In genomic region chr7:139957958-139958357, GRCm38 (mm10) we compare ENCODE assay signal across 13 mouse cellular contexts. TPM values are rescaled to one million over a fixed set of nuclear protein-coding genes. Genes with fewer than 3 reads are reported as not detected.
DNase-seq lines count a peak whose midpoint lies in the region; ATAC-seq lines count a peak whose summit lies in the region.
"Had no signal": no experiment of that assay in that cellular context is flagged by ENCODE, and none has a peak within 500 bp of the region (broad histone marks: within the 10 kb centered on the region; RNA-seq: fewer than 3 reads in every experiment).

No protein-coding gene starts in this region.

- H3K4me2 ChIP-seq in embryonic facial prominence, embryonic 11.5 days (ENCODE audit: low read depth, low read length): no peak overlapping the region
- no peak overlapping the region for H3K4me2 ChIP-seq in hindbrain, embryonic 14.5 days (replicated peaks)
- H3K4me2 ChIP-seq in hindbrain, embryonic 11.5 days (replicated peaks; ENCODE audit: low read depth, low read length): no peak overlapping the region
- H3K4me2 ChIP-seq: limb, embryonic 15.5 days; midbrain, embryonic 12.5 days had no signal

- no peaks in the 10 kb centered on the region for H3K4me1 ChIP-seq in embryonic facial prominence, embryonic 11.5 days (ENCODE audit: control insufficient read depth, insufficient read depth, low read length)
- H3K4me1 ChIP-seq in embryonic facial prominence, embryonic 10.5 days: peaks cover 4% of the 10 kb centered on the region
- peaks cover 3% of the 10 kb centered on the region; the same call in 1 of the 2 replicates for H3K4me1 ChIP-seq in hindbrain, embryonic 14.5 days (replicated peaks; ENCODE audit: control insufficient read depth, insufficient read depth, low read length)
- H3K4me1 ChIP-seq in hindbrain, embryonic 11.5 days (replicated peaks; ENCODE audit: control insufficient read depth, insufficient read depth, low read length): no peaks in the 10 kb centered on the region; the same call in 1 of the 2 replicates
- H3K4me1 ChIP-seq: limb, embryonic 15.5 days; midbrain, embryonic 12.5 days had no signal

- no peaks in the 10 kb centered on the region for H3K9me3 ChIP-seq in embryonic facial prominence, embryonic 11.5 days (replicated peaks; ENCODE audit: control insufficient read depth, low read length)
- H3K9me3 ChIP-seq in embryonic facial prominence, embryonic 10.5 days: no peaks in the 10 kb centered on the region
- no peaks in the 10 kb centered on the region for H3K9me3 ChIP-seq in hindbrain, embryonic 14.5 days (ENCODE audit: control insufficient read depth, low read length)
- H3K9me3 ChIP-seq in hindbrain, embryonic 11.5 days (ENCODE audit: control insufficient read depth, low read length): no peaks in the 10 kb centered on the region
- H3K9me3 ChIP-seq: limb, embryonic 15.5 days; midbrain, embryonic 12.5 days had no signal

- H3K4me3 ChIP-seq in embryonic facial prominence, embryonic 11.5 days (ENCODE audit: low read depth, low read length): no peak overlapping the region
- no peak overlapping the region for H3K4me3 ChIP-seq in embryonic facial prominence, embryonic 10.5 days
- no peak overlapping the region for H3K4me3 ChIP-seq in hindbrain, embryonic 14.5 days (replicated peaks; ENCODE audit: low read length)
- H3K4me3 ChIP-seq in hindbrain, embryonic 11.5 days (ENCODE audit: low read depth, low read length): no peak overlapping the region
- H3K4me3 ChIP-seq: limb, embryonic 15.5 days; midbrain, embryonic 12.5 days had no signal

- no peak overlapping the region for H3K9ac ChIP-seq in embryonic facial prominence, embryonic 11.5 days (replicated peaks; ENCODE audit: low read length)
- H3K9ac ChIP-seq in hindbrain, embryonic 14.5 days: no peak overlapping the region; the same call in 1 of the 2 replicates
- no peak overlapping the region for H3K9ac ChIP-seq in hindbrain, embryonic 11.5 days (ENCODE audit: low read depth, low read length)
- H3K9ac ChIP-seq: limb, embryonic 15.5 days; midbrain, embryonic 12.5 days had no signal

- H3K36me3 ChIP-seq in embryonic facial prominence, embryonic 11.5 days (replicated peaks; ENCODE audit: control insufficient read depth, insufficient read depth, low read depth, low read length): no peaks in the 10 kb centered on the region
- H3K36me3 ChIP-seq in embryonic facial prominence, embryonic 10.5 days (replicated peaks): no peaks in the 10 kb centered on the region
- no peaks in the 10 kb centered on the region for H3K36me3 ChIP-seq in hindbrain, embryonic 14.5 days (replicated peaks; ENCODE audit: control insufficient read depth, insufficient read depth)
- no peaks in the 10 kb centered on the region for H3K36me3 ChIP-seq in hindbrain, embryonic 11.5 days (ENCODE audit: control insufficient read depth, insufficient read depth, low read length)
- H3K36me3 ChIP-seq: limb, embryonic 15.5 days; midbrain, embryonic 12.5 days had no signal

- DNase-seq in embryonic facial prominence, embryonic 11.5 days (ENCODE audit: low spot score): no peak
- no peak for DNase-seq in embryonic facial prominence, embryonic 10.5 days (ENCODE audit: low spot score)
- DNase-seq in hindbrain, embryonic 14.5 days (ENCODE audit: low spot score): no peak
- DNase-seq in hindbrain, embryonic 11.5 days (ENCODE audit: low spot score): no peak
- peak; percentile 17 for DNase-seq in right cerebral cortex, postnatal 4 days
- no peak for DNase-seq in right cerebral cortex, postnatal 36 days (ENCODE audit: low spot score in 2 of 2)
- no peak for DNase-seq in layer of hippocampus, adult 9-11 months
- DNase-seq in kidney, postnatal 4 days: no peak
- DNase-seq: gastrocnemius, postnatal 25 days; lung, postnatal 10 days; spleen, adult 18-20 months had no signal

- H3K27me3 ChIP-seq in embryonic facial prominence, embryonic 11.5 days (ENCODE audit: control insufficient read depth, insufficient read depth, low read length): no peaks in the 10 kb centered on the region; the same call in 1 of the 2 replicates
- peaks cover 45% of the 10 kb centered on the region for H3K27me3 ChIP-seq in embryonic facial prominence, embryonic 10.5 days (replicated peaks; ENCODE audit: low read depth, poor library complexity, severe bottlenecking)
- H3K27me3 ChIP-seq in hindbrain, embryonic 14.5 days (ENCODE audit: control insufficient read depth, insufficient read depth, low read length): 0 out of 2 replicates have a peak, but pooled peaks cover 6% of the 10 kb centered on the region
- no peaks in the 10 kb centered on the region for H3K27me3 ChIP-seq in hindbrain, embryonic 11.5 days (ENCODE audit: control insufficient read depth, insufficient read depth, low read length)

- ATAC-seq in embryonic facial prominence, embryonic 11.5 days (replicated peaks; ENCODE audit: insufficient number of reproducible peaks, low FRiP score, low TSS enrichment, low read depth): 0 out of 2 replicates have a peak, but pooled peaks have one; percentile 10
- ATAC-seq in hindbrain, embryonic 14.5 days (ENCODE audit: low FRiP score): peak; percentile 49
- ATAC-seq in hindbrain, embryonic 11.5 days (ENCODE audit: low FRiP score): no peak

- 38% methylated on average over 11 of the region's 11 CpGs for WGBS in embryonic facial prominence, embryonic 11.5 days
- 43% methylated on average over 11 of the region's 11 CpGs for WGBS in embryonic facial prominence, embryonic 10.5 days
- WGBS in hindbrain, embryonic 14.5 days: 29% methylated on average over 11 of the region's 11 CpGs
- 36% methylated on average over 11 of the region's 11 CpGs for WGBS in hindbrain, embryonic 11.5 days

- H3K27ac ChIP-seq in embryonic facial prominence, embryonic 11.5 days (replicated peaks; ENCODE audit: low read depth, low read length): no peak overlapping the region
- no peak overlapping the region for H3K27ac ChIP-seq in embryonic facial prominence, embryonic 10.5 days (replicated peaks)
- H3K27ac ChIP-seq in hindbrain, embryonic 14.5 days: no peak overlapping the region
- H3K27ac ChIP-seq in hindbrain, embryonic 11.5 days (ENCODE audit: low read depth, low read length): no peak overlapping the region
- H3K27ac ChIP-seq: limb, embryonic 15.5 days; midbrain, embryonic 12.5 days had no signal

RNA-seq across cellular contexts. Expression of gene Utf1, which starts 14.4 kb away (rescaled TPM):
- 0.29 TPM in 1 of 2 replicates, not detected in the other for polyA plus RNA-seq in embryonic facial prominence, embryonic 11.5 days (2014; fragmentation: Nextera tagmentation; extraction: Ambion mirVana)
- polyA plus RNA-seq in embryonic facial prominence, embryonic 10.5 days (2016; fragmentation: Nextera tagmentation; extraction: Ambion mirVana): 0.20 and 0.36 TPM in 2 replicates
- not detected in 2 replicates for polyA plus RNA-seq in hindbrain, embryonic 14.5 days (2014; fragmentation: Nextera tagmentation; extraction: Ambion mirVana)
- polyA plus RNA-seq in hindbrain, embryonic 11.5 days (2014; fragmentation: Nextera tagmentation; extraction: Ambion mirVana): not detected in 2 replicates
- polyA plus RNA-seq: midbrain, embryonic 12.5 days had no signal

RNA-seq across cellular contexts. Expression of gene 6430531B16Rik, which starts 20.6 kb away (rescaled TPM):
- polyA plus RNA-seq in embryonic facial prominence, embryonic 11.5 days (2014; fragmentation: Nextera tagmentation; extraction: Ambion mirVana): 0.21 and 0.36 TPM in 2 replicates
- 0.92 and 1.3 TPM in 2 replicates for polyA plus RNA-seq in embryonic facial prominence, embryonic 10.5 days (2016; fragmentation: Nextera tagmentation; extraction: Ambion mirVana)
- polyA plus RNA-seq in hindbrain, embryonic 14.5 days (2014; fragmentation: Nextera tagmentation; extraction: Ambion mirVana): 0.72 and 1.0 TPM in 2 replicates
- 0.29 and 0.68 TPM in 2 replicates for polyA plus RNA-seq in hindbrain, embryonic 11.5 days (2014; fragmentation: Nextera tagmentation; extraction: Ambion mirVana)

RNA-seq across cellular contexts. Expression of gene Adam8, which starts 34.4 kb away (rescaled TPM):
- 1.2 and 1.7 TPM in 2 replicates for polyA plus RNA-seq in embryonic facial prominence, embryonic 11.5 days (2014; fragmentation: Nextera tagmentation; extraction: Ambion mirVana)
- polyA plus RNA-seq in embryonic facial prominence, embryonic 10.5 days (2016; fragmentation: Nextera tagmentation; extraction: Ambion mirVana): 1.7 and 2.3 TPM in 2 replicates
- polyA plus RNA-seq in hindbrain, embryonic 14.5 days (2014; fragmentation: Nextera tagmentation; extraction: Ambion mirVana): 2.7 and 2.9 TPM in 2 replicates
- 2.6 and 3.1 TPM in 2 replicates for polyA plus RNA-seq in hindbrain, embryonic 11.5 days (2014; fragmentation: Nextera tagmentation; extraction: Ambion mirVana)
